Mouse (Mus musculus) small intestine, adult 2 months (tissue): ENCODE measurements at regions not wholly inside any gene's neighbourhood (a gene's known extent, or its start where the extent isn't known, plus 50 kb on each side); places are given as distances from the start of the nearest gene placed in this dataset.
"Not testable (repeated sequence)": the region's sequence is repeated elsewhere in the genome, so short reads cannot be mapped to it uniquely, and the experiment has no call there.

Source experiments
- CTCF ChIP-seq: fragments of 200-500 bp; IDR thresholded peaks from 2 replicates; pipeline ENCODE4 v1.5.1; 2012; ENCODE audit warnings: low read depth, mild to moderate bottlenecking, control low read depth, inconsistent platforms, low read length, moderate library complexity, mixed read lengths; ENCODE audit not compliant: insufficient replicate concordance, insufficient read length; ENCODE audit errors: extremely low read depth
- POLR2A ChIP-seq: fragments of 200-500 bp; IDR thresholded peaks from 2 replicates; pipeline ENCODE4 v1.6.1; 2012; ENCODE audit warnings: low read depth, mild to moderate bottlenecking, control low read depth, inconsistent platforms, low read length, moderate library complexity

DNA sequence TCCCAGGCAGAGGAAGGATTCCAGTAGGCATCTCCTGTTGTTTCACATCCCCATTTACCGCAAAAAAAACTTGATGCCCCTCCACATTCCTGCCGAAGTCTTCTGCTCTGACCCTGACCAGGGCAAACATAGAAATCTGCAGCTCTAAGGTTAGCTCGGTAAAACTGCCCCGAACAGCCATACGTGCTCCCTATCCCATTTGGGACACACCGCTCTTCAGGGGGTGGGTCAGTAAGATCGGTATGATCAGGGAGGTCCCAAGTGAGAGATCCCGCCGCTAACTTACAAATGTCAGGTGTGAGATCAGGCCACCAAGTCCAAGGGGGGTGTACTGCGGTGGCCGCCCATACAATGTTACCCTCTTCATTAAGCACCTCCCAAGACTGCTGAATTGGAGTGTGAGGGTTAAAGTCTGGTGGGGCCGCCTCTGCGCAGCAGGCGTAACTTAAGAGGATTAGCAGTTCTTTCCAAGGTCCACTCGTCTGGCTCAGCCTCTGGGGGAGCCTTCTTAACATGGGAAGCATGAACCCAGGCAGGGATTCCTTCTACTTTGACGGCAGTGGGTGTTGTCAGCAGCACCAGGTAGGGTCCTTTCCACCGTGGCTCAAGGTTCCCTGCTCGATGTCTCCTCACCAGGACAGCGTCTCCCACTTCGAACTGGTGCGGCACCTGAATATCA, 274.2 kb downstream of the Gm21863 start:
- TF ChIP-seq CTCF, POLR2A: not testable (repeated sequence)
